Mouse (Mus musculus): ENCODE measurements around the gene Ppp1r27.

GRCm38 (mm10) chr11:120517147-120517546 is 33.8 kb downstream of the Ppp1r27 start:
- TF ChIP-seq CTCF (IDR thresholded peaks at IDR 0.05; ENCODE audit: control insufficient read depth, insufficient read depth, insufficient read length) = no peak
- no peak for TF ChIP-seq USF1 (IDR thresholded peaks at IDR 0.05; ENCODE audit: low read depth)
- no peak for TF ChIP-seq MAX (IDR thresholded peaks at IDR 0.05)

All from C2C12 (cell line).